Mouse (Mus musculus) liver, adult 2 months (tissue): ENCODE data around the gene En2. TPM values are rescaled to one million over a fixed set of nuclear protein-coding genes. Genes with fewer than 3 reads are reported as not detected.

Experiments
- DNase-seq: peaks from one replicate; pipeline ENCODE4 v3.0.0-alpha.2; 2011; ENCODE audit warnings: low read depth, low spot score; ENCODE audit errors: extremely low read depth
- H3K27ac ChIP-seq: fragments of 200-500 bp; replicated peaks from 2 replicates; pipeline ENCODE4 v1.5.1; 2012; ENCODE audit warnings: low read depth, mild to moderate bottlenecking, control low read depth, inconsistent platforms, low read length; ENCODE audit not compliant: insufficient read depth
- H3K27me3 ChIP-seq: fragments of 200-500 bp; 2 replicates; pipeline ENCODE4 v1.6.1; 2012; ENCODE audit warnings: mild to moderate bottlenecking, moderate library complexity, low read length, inconsistent platforms; ENCODE audit not compliant: control insufficient read depth, insufficient read depth
- H3K36me3 ChIP-seq: fragments of 200-500 bp; 2 replicates; pipeline ENCODE4 v1.6.1; 2012; ENCODE audit warnings: low read length, inconsistent platforms; ENCODE audit not compliant: control insufficient read depth, insufficient read depth
- H3K4me1 ChIP-seq: fragments of 200-500 bp; 2 replicates; pipeline ENCODE4 v1.6.1; 2011; ENCODE audit warnings: low read length; ENCODE audit not compliant: control insufficient read depth, insufficient read depth
- H3K4me3 ChIP-seq: fragments of 200-500 bp; 2 replicates; pipeline ENCODE4 v1.5.1; 2011; ENCODE audit warnings: low read depth, mild to moderate bottlenecking, control low read depth, low read length, moderate library complexity; ENCODE audit not compliant: insufficient read depth
- H3K79me2 ChIP-seq: fragments of 200-500 bp; 2 replicates; pipeline ENCODE4 v1.6.1; 2012; ENCODE audit warnings: inconsistent platforms, mild to moderate bottlenecking, low read length, moderate library complexity; ENCODE audit not compliant: control insufficient read depth, insufficient read depth
- H3K9ac ChIP-seq: fragments of 200-500 bp; 2 replicates; pipeline ENCODE4 v1.6.1; 2012; ENCODE audit warnings: low read depth, mild to moderate bottlenecking, control low read depth, inconsistent platforms, low read length
- CTCF ChIP-seq: fragments of 200-500 bp; IDR thresholded peaks from 2 replicates; pipeline ENCODE4 v1.5.1; 2011; ENCODE audit warnings: low read depth, low read length, control low read depth
- POLR2A ChIP-seq: fragments of 200-500 bp; IDR thresholded peaks from 2 replicates; pipeline ENCODE4 v1.6.1; 2011; ENCODE audit warnings: low read length, control low read depth; ENCODE audit not compliant: insufficient read depth; ENCODE audit errors: extremely low read depth
- WGBS: fragments of 180-500 bp; shearing (Covaris S2); methylation state at CpG from one replicate; pipeline ENCODE4 v1.1.7; 2018; 5-methylcytosine and 5-hydroxymethylcytosine counted together
- polyA plus RNA-seq: library from polyadenylated mRNA; depleted of rRNA; stranded (reverse); fragments of >200 nt; gene quantifications from 2 replicates; pipeline ENCODE4 v1.2.3, GENCODE M21; 2012
- total RNA-seq: library from RNA; depleted of rRNA; stranded (reverse); fragments of >200 nt; gene quantifications from 2 replicates; pipeline ENCODE4 v1.2.3, GENCODE M21; 2014

Gene En2
- total and polyA plus RNA-seq, 2 experiments, result under 0.01 to 0.02 TPM

GRCm38 (mm10) chr5:28203086-28203485, 37.6 kb downstream of the En2 start:
- H3K36me3 ChIP-seq, result no peaks in the 10 kb centered on the region
- no peaks in the 10 kb centered on the region for H3K4me1 ChIP-seq
- no peaks in the 10 kb centered on the region for H3K79me2 ChIP-seq
- DNase-seq, result no peak
- H3K4me3 ChIP-seq, result no peak overlapping the region
- H3K27me3 ChIP-seq, result no peaks in the 10 kb centered on the region
- 64% methylated on average over 6 of the region's 6 CpGs for WGBS
- no peak overlapping the region for H3K9ac ChIP-seq
- TF ChIP-seq POLR2A (no peak), CTCF (no peak)
- H3K27ac ChIP-seq, result no peak overlapping the region

GRCm38 (mm10) chr5:28204678-28205077, 39.2 kb downstream of the En2 start:
- TF ChIP-seq POLR2A (no peak), CTCF (no peak)
- Histone ChIP-seq H3K36me3 (no peaks in the 10 kb centered on the region), H3K27ac (no peak overlapping the region), H3K9ac (no peak overlapping the region), H3K4me1 (no peaks in the 10 kb centered on the region), H3K79me2 (no peaks in the 10 kb centered on the region), H3K27me3 (peaks cover 5% of the 10 kb centered on the region), H3K4me3 (no peak overlapping the region)
- 61% methylated on average over 2 of the region's 2 CpGs for WGBS
- DNase-seq, result no peak

GRCm38 (mm10) chr5:28206448-28206847, 41.0 kb downstream of the En2 start:
- peaks cover 13% of the 10 kb centered on the region for H3K27me3 ChIP-seq

GRCm38 (mm10) chr5:28207043-28207442, 41.5 kb downstream of the En2 start:
- DNase-seq, result no peak
- WGBS, result 63% methylated on average over 4 of the region's 4 CpGs
- Histone ChIP-seq H3K27ac (no peak overlapping the region), H3K27me3 (peaks cover 15% of the 10 kb centered on the region), H3K9ac (no peak overlapping the region), H3K36me3 (no peaks in the 10 kb centered on the region), H3K4me1 (peaks cover 2% of the 10 kb centered on the region; the same call in 1 of the 2 replicates), H3K79me2 (no peaks in the 10 kb centered on the region), H3K4me3 (no peak overlapping the region)
- no peak for TF ChIP-seq CTCF
- TF ChIP-seq POLR2A, result no peak

More at GRCm38 (mm10) chr5:28206448-28206847, 41.0 kb downstream of the En2 start:
- DNase-seq, result no peak
- no peaks in the 10 kb centered on the region for H3K79me2 ChIP-seq
- no peak overlapping the region for H3K9ac ChIP-seq
- H3K27ac ChIP-seq, result no peak overlapping the region
- WGBS, result 39% methylated on average over 4 of the region's 4 CpGs
- H3K4me1 ChIP-seq, result peaks cover 2% of the 10 kb centered on the region; the same call in 1 of the 2 replicates
- no peaks in the 10 kb centered on the region for H3K36me3 ChIP-seq
- TF ChIP-seq POLR2A (no peak), CTCF (no peak)
- no peak overlapping the region for H3K4me3 ChIP-seq

GRCm38 (mm10) chr5:28208726-28209520, 43.4 kb downstream of the En2 start:
- DNase-seq, result no peak
- no peaks in the 10 kb centered on the region for H3K36me3 ChIP-seq
- no peak overlapping the region for H3K27ac ChIP-seq
- no peak overlapping the region for H3K9ac ChIP-seq
- TF ChIP-seq POLR2A (no peak), CTCF (no peak)
- no peaks in the 10 kb centered on the region for H3K79me2 ChIP-seq
- H3K27me3 ChIP-seq, result peaks cover 16% of the 10 kb centered on the region
- 16% methylated on average over 20 of the region's 20 CpGs for WGBS
- H3K4me3 ChIP-seq, result no peak overlapping the region
- H3K4me1 ChIP-seq, result peaks cover 2% of the 10 kb centered on the region; the same call in 1 of the 2 replicates
